Mouse (Mus musculus): ENCODE data around the gene Rnf215. TPM values are rescaled to one million over a fixed set of nuclear protein-coding genes. Genes with fewer than 3 reads are reported as not detected.
"Not testable (repeated sequence)": the region's sequence is repeated elsewhere in the genome, so short reads cannot be mapped to it uniquely, and the experiment has no call there.

The Rnf215 gene
- polyA plus RNA-seq, 1 experiment = 13.6 TPM

DNA sequence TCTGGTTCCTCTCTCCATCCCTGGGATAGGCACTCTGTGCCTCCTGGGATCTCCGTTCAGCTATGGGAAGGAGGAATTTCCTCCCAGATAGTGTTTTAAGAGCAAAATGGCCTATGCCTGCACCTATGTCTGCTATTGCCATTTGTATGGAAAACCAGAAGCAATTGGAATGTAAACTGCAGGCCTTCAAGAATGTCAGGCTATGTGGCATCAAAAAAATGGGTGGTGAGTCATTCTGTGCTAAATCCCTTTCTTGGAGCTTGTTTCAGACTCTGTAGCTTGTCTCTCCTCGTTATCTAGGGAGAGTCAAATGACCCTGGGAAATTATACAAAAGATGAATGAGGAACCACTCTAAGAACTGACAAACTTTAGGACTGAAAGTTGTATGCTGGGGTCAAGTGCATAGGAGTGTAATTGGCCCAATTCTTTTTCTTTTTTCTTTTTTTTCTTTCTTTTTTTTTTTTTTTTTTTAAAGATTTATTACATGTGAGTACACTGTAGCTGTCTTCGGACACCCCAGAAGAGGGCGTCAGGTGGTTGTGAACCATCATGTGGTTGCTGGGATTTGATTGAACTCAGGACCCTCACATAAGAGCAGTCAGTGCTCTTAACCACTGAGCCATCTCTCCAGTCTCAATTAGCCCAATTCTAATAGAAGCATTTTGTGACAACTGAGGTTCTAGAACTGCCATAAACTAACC, 49.4 kb downstream of the Rnf215 start:
- no peak for TF ChIP-seq MYOG (IDR thresholded peaks at IDR 0.05; ENCODE audit: control insufficient read depth, extremely low read depth, insufficient read length)
- no peak for TF ChIP-seq CEBPB (IDR thresholded peaks at IDR 0.05; ENCODE audit: low read depth)
- no peak for TF ChIP-seq FOSL1 (IDR thresholded peaks at IDR 0.05; ENCODE audit: insufficient read depth, low read length, poor library complexity, severe bottlenecking)
- TF ChIP-seq MAX (IDR thresholded peaks at IDR 0.05) = no peak
- TF ChIP-seq CTCF (IDR thresholded peaks at IDR 0.05; ENCODE audit: control insufficient read depth, insufficient read depth, insufficient read length) = no peak
- no peak for TF ChIP-seq MYOD1 (IDR thresholded peaks at IDR 0.05; ENCODE audit: control insufficient read depth, insufficient read length, low read depth)
- TF ChIP-seq USF1 (IDR thresholded peaks at IDR 0.05; ENCODE audit: low read depth) = no peak
- H3K79me2 ChIP-seq (ENCODE audit: control insufficient read depth, insufficient read depth) = peaks cover 24% of the 10 kb centered on the region

DNA sequence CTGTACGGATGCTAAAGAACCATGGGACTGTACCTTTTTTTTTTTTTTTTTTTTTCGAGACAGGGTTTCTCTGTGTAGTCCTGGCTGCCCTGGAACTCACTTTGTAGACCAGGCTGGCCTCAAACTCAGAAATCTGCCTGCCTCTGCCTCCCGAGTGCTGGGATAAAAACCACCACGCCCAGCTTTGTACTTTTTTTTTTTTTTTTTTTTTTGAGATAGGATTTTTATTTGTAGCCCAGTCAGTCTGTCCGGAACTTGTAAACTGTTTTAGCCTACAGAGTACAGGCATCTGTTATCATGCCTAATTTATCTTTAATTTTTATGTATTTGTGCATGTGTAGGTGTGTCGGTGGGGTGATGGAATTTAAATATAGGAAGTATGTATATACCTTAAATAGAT, 50.5 kb downstream of the Rnf215 start:
- not testable (repeated sequence) for H3K27me3 ChIP-seq (ENCODE audit: control insufficient read depth, insufficient read depth, insufficient read length); H3K4me3 ChIP-seq (ENCODE audit: insufficient read depth, poor library complexity, severe bottlenecking); H3ac ChIP-seq (ENCODE audit: control insufficient read depth, insufficient read length, low read depth); H3K79me3 ChIP-seq (ENCODE audit: low read depth)
- peaks cover 29% of the 10 kb centered on the region for H3K36me3 ChIP-seq (ENCODE audit: control insufficient read depth, insufficient read depth)
- H3K79me2 ChIP-seq (ENCODE audit: control insufficient read depth, insufficient read depth) = peaks cover 24% of the 10 kb centered on the region

More for the DNA sequence above, 49.4 kb downstream of the Rnf215 start:
- Histone ChIP-seq H3K79me3 (ENCODE audit: low read depth) (no peaks in the 10 kb centered on the region), H3K4me3 (ENCODE audit: insufficient read depth, poor library complexity, severe bottlenecking) (no peak overlapping the region), H3ac (ENCODE audit: control insufficient read depth, insufficient read length, low read depth) (no peak overlapping the region), H3K36me3 (ENCODE audit: control insufficient read depth, insufficient read depth) (peaks cover 39% of the 10 kb centered on the region), H3K27me3 (ENCODE audit: control insufficient read depth, insufficient read depth, insufficient read length) (no peaks in the 10 kb centered on the region)

DNA sequence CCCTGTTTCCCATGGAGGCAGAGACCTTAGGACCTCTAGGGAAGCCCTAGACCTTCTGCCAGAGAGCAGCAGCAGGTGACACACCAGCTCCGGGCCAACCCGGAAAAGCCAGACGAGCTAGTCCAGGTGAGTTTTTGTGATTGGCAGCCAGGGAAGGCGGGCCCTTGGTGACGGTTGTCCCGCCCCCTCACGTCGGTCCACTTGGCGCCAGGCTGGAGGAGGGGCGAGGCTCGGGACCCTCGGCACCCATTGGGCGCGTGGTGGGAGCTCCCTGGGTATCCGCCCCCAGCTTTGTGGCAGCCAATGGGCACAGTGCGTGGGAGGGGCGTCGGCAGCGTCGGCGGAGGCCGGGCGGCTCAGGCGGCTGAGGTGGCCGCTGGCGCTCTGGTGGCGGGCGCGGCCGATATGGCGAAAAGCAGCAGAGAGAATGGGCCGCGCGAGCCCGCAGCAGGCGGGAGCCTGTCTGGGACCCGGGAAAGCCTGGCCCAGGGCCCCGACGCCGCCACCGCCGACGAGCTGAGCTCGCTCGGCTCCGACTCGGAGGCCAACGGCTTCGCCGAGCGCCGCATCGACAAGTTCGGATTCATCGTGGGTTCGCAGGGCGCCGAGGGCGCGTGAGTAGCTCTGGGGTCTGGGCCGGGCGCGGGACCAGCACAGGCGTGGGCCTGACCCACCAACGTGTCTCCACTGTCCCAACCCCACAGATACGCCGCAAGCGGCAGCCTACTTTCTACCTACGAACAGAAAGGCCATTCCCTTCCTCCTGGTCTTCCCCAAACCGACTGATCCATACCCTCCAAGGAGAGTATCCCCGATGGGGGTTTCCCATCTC, 51.7 kb downstream of the Rnf215 start, which contains the start of gene Tbc1d10a:
Tbc1d10a (plus strand) TSS at position 304 of the 832 bp plus-strand sequence.
- H3K27me3 ChIP-seq (ENCODE audit: control insufficient read depth, insufficient read depth, insufficient read length) = no peaks in the 10 kb centered on the region
- H3K79me2 ChIP-seq (ENCODE audit: control insufficient read depth, insufficient read depth) = peaks cover 28% of the 10 kb centered on the region
- H3K36me3 ChIP-seq (ENCODE audit: control insufficient read depth, insufficient read depth) = peaks cover 16% of the 10 kb centered on the region
- no peak for TF ChIP-seq MYOD1 (IDR thresholded peaks at IDR 0.05; ENCODE audit: control insufficient read depth, insufficient read length, low read depth)
- TF ChIP-seq USF1 (IDR thresholded peaks at IDR 0.05; ENCODE audit: low read depth) = no peak
- TF ChIP-seq MAX (IDR thresholded peaks at IDR 0.05) = no peak
- TF ChIP-seq CEBPB (IDR thresholded peaks at IDR 0.05; ENCODE audit: low read depth) = no peak
- no peak for TF ChIP-seq CTCF (IDR thresholded peaks at IDR 0.05; ENCODE audit: control insufficient read depth, insufficient read depth, insufficient read length)
- no peak for TF ChIP-seq FOSL1 (IDR thresholded peaks at IDR 0.05; ENCODE audit: insufficient read depth, low read length, poor library complexity, severe bottlenecking)
- TF ChIP-seq MYOG (IDR thresholded peaks at IDR 0.05; ENCODE audit: control insufficient read depth, extremely low read depth, insufficient read length) = no peak
- no peaks in the 10 kb centered on the region for H3K79me3 ChIP-seq (ENCODE audit: low read depth)
- peak within 1 kb of the TSS; percentile 67 for H3K4me3 ChIP-seq (ENCODE audit: insufficient read depth, poor library complexity, severe bottlenecking)
- H3ac ChIP-seq (ENCODE audit: control insufficient read depth, insufficient read length, low read depth) = peak within 1 kb of the TSS; percentile 84

GRCm38 (mm10) chr11:4187318-4187700, 52.3 kb downstream of the Rnf215 start:
- H3K36me3 ChIP-seq (ENCODE audit: control insufficient read depth, insufficient read depth) = peaks cover 10% of the 10 kb centered on the region
- TF ChIP-seq MYOG (IDR thresholded peaks at IDR 0.05; ENCODE audit: control insufficient read depth, extremely low read depth, insufficient read length) (no peak), FOSL1 (IDR thresholded peaks at IDR 0.05; ENCODE audit: insufficient read depth, low read length, poor library complexity, severe bottlenecking) (no peak), CEBPB (IDR thresholded peaks at IDR 0.05; ENCODE audit: low read depth) (no peak), MAX (IDR thresholded peaks at IDR 0.05) (no peak), MYOD1 (IDR thresholded peaks at IDR 0.05; ENCODE audit: control insufficient read depth, insufficient read length, low read depth) (no peak), USF1 (IDR thresholded peaks at IDR 0.05; ENCODE audit: low read depth) (no peak), CTCF (IDR thresholded peaks at IDR 0.05; ENCODE audit: control insufficient read depth, insufficient read depth, insufficient read length) (no peak)
- peak overlapping the region; percentile 67 for H3K4me3 ChIP-seq (ENCODE audit: insufficient read depth, poor library complexity, severe bottlenecking)
- H3K27me3 ChIP-seq (ENCODE audit: control insufficient read depth, insufficient read depth, insufficient read length) = no peaks in the 10 kb centered on the region
- no peaks in the 10 kb centered on the region for H3K79me3 ChIP-seq (ENCODE audit: low read depth)
- H3ac ChIP-seq (ENCODE audit: control insufficient read depth, insufficient read length, low read depth) = peak overlapping the region; percentile 84
- peaks cover 34% of the 10 kb centered on the region for H3K79me2 ChIP-seq (ENCODE audit: control insufficient read depth, insufficient read depth)

DNA sequence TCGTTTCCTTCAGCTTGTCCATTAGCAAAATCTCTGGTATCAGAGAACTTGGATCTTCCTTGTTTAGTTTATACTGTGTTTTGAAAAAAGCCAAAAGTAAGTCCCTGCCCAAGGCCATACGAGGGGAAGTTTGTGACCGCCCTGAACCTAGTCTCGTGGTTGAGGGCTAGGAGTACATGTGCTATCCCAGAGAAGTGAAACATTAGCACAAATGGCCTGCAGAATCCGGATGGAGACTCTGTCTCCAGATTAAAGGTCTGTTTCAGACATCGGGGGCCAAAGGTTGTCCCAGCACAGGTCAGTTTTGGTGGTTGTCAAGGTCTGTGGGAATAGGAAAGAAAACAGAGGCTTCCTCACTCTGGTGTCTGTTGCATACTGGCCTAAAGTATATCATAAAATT, 54.2 kb downstream of the Rnf215 start:
- H3K79me2 ChIP-seq (ENCODE audit: control insufficient read depth, insufficient read depth) = peaks cover 42% of the 10 kb centered on the region
- no peak overlapping the region for H3ac ChIP-seq (ENCODE audit: control insufficient read depth, insufficient read length, low read depth)
- no peaks in the 10 kb centered on the region for H3K27me3 ChIP-seq (ENCODE audit: control insufficient read depth, insufficient read depth, insufficient read length)
- no peak for TF ChIP-seq USF1 (IDR thresholded peaks at IDR 0.05; ENCODE audit: low read depth)
- H3K36me3 ChIP-seq (ENCODE audit: control insufficient read depth, insufficient read depth) = peaks cover 7% of the 10 kb centered on the region
- no peaks in the 10 kb centered on the region for H3K79me3 ChIP-seq (ENCODE audit: low read depth)
- H3K4me3 ChIP-seq (ENCODE audit: insufficient read depth, poor library complexity, severe bottlenecking) = no peak overlapping the region

DNA sequence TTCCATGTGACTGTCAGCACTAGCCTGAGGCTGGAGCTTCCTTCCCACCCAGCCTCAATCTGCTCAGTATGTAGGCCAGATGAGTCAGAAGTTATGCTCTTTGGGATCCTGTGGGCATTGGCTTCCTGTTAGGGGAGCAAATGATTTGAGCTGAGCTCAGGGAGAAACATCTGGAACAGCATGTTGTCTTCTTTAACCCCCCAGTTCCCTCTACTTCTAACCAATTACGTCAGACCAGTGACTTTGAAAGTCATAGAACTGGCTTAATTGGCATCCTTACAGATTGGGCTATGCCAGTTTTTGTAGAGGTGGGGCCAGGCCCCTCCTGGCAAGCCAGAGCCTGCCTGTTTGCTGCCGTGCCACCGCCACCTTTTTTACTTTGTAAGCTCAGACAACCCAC, 55.7 kb downstream of the Rnf215 start:
- Histone ChIP-seq H3K4me3 (ENCODE audit: insufficient read depth, poor library complexity, severe bottlenecking) (no peak overlapping the region), H3ac (ENCODE audit: control insufficient read depth, insufficient read length, low read depth) (no peak overlapping the region), H3K79me2 (ENCODE audit: control insufficient read depth, insufficient read depth) (peaks cover 44% of the 10 kb centered on the region), H3K36me3 (ENCODE audit: control insufficient read depth, insufficient read depth) (peaks cover 7% of the 10 kb centered on the region), H3K79me3 (ENCODE audit: low read depth) (no peaks in the 10 kb centered on the region), H3K27me3 (ENCODE audit: control insufficient read depth, insufficient read depth, insufficient read length) (no peaks in the 10 kb centered on the region)
- TF ChIP-seq USF1 (IDR thresholded peaks at IDR 0.05; ENCODE audit: low read depth) (no peak), MAX (IDR thresholded peaks at IDR 0.05) (no peak), FOSL1 (IDR thresholded peaks at IDR 0.05; ENCODE audit: insufficient read depth, low read length, poor library complexity, severe bottlenecking) (no peak), MYOD1 (IDR thresholded peaks at IDR 0.05; ENCODE audit: control insufficient read depth, insufficient read length, low read depth) (no peak), CEBPB (IDR thresholded peaks at IDR 0.05; ENCODE audit: low read depth) (no peak), CTCF (IDR thresholded peaks at IDR 0.05; ENCODE audit: control insufficient read depth, insufficient read depth, insufficient read length) (no peak), MYOG (IDR thresholded peaks at IDR 0.05; ENCODE audit: control insufficient read depth, extremely low read depth, insufficient read length) (no peak)

Data from C2C12 (cell line).